Mouse (Mus musculus): ENCODE results near the gene Znhit1. TPM values are rescaled to one million over a fixed set of nuclear protein-coding genes. Genes with fewer than 3 reads are reported as not detected.

Gene Znhit1
- total RNA-seq, 2 experiments from 2014 or later = 20.0 to 40.7 TPM

Other genes starting within 250 kb of the Znhit1 start
- not detected in 2 replicates for gene Col26a1, start 104.8 kb downstream of the Znhit1 start, total RNA-seq (2015; ENCODE audit: low replicate concordance)
- gene Col26a1, start 104.8 kb downstream of the Znhit1 start, total RNA-seq (2017; ENCODE audit: low replicate concordance) = not detected in 2 replicates
- gene Ift22, start 79.9 kb downstream of the Znhit1 start, total RNA-seq (2015; ENCODE audit: low replicate concordance) = 16.9 and 28.5 TPM in 2 replicates
- gene Ift22, start 79.9 kb downstream of the Znhit1 start, total RNA-seq (2017; ENCODE audit: low replicate concordance) = 0.15 and 0.39 TPM in 2 replicates
- gene Fis1, start 34.7 kb downstream of the Znhit1 start, total RNA-seq (2015; ENCODE audit: low replicate concordance) = 149 and 151 TPM in 2 replicates
- gene Fis1, start 34.7 kb downstream of the Znhit1 start, total RNA-seq (2017; ENCODE audit: low replicate concordance) = 75.7 and 75.9 TPM in 2 replicates
- 8.3 and 13.0 TPM in 2 replicates for gene Cldn15, start 21.4 kb downstream of the Znhit1 start, total RNA-seq (2015; ENCODE audit: low replicate concordance)
- 4.2 and 4.5 TPM in 2 replicates for gene Cldn15, start 21.4 kb downstream of the Znhit1 start, total RNA-seq (2017; ENCODE audit: low replicate concordance)
- 9.7 and 10.1 TPM in 2 replicates for gene Plod3, start 1.0 kb downstream of the Znhit1 start, total RNA-seq (2015; ENCODE audit: low replicate concordance)
- gene Plod3, start 1.0 kb downstream of the Znhit1 start, total RNA-seq (2017; ENCODE audit: low replicate concordance) = 6.0 and 12.1 TPM in 2 replicates
- gene Vgf, start 38.4 kb upstream of the Znhit1 start, total RNA-seq (2015; ENCODE audit: low replicate concordance) = not detected in 2 replicates
- not detected in 2 replicates for gene Vgf, start 38.4 kb upstream of the Znhit1 start, total RNA-seq (2017; ENCODE audit: low replicate concordance)
- gene Ap1s1, start 58.1 kb upstream of the Znhit1 start, total RNA-seq (2015; ENCODE audit: low replicate concordance) = 6.5 and 8.4 TPM in 2 replicates
- gene Ap1s1, start 58.1 kb upstream of the Znhit1 start, total RNA-seq (2017; ENCODE audit: low replicate concordance) = 18.7 and 26.5 TPM in 2 replicates
- gene Serpine1, start 84.2 kb upstream of the Znhit1 start, total RNA-seq (2015; ENCODE audit: low replicate concordance) = not detected in 2 replicates
- not detected in 2 replicates for gene Serpine1, start 84.2 kb upstream of the Znhit1 start, total RNA-seq (2017; ENCODE audit: low replicate concordance)
- 70.6 and 76.3 TPM in 2 replicates for gene Trim56, start 128.2 kb upstream of the Znhit1 start, total RNA-seq (2015; ENCODE audit: low replicate concordance)
- 89.0 and 113 TPM in 2 replicates for gene Trim56, start 128.2 kb upstream of the Znhit1 start, total RNA-seq (2017; ENCODE audit: low replicate concordance)
- not detected in 2 replicates for gene Muc3, start 161.3 kb upstream of the Znhit1 start, total RNA-seq (2015; ENCODE audit: low replicate concordance)
- not detected in 2 replicates for gene Muc3, start 161.3 kb upstream of the Znhit1 start, total RNA-seq (2017; ENCODE audit: low replicate concordance)
- 0.42 TPM in 1 of 2 replicates, not detected in the other for gene Muc3a, start 224.4 kb upstream of the Znhit1 start, total RNA-seq (2015; ENCODE audit: low replicate concordance)
- 0.64 TPM in 1 of 2 replicates, not detected in the other for gene Muc3a, start 224.4 kb upstream of the Znhit1 start, total RNA-seq (2017; ENCODE audit: low replicate concordance)

Data from erythroid progenitor cell, adult 5-6 weeks (primary cell).